9 mouse cellular contexts compared by ENCODE assay signal in genomic region chr13:55447543-55447943, GRCm38 (mm10). TPM values are rescaled to one million over a fixed set of nuclear protein-coding genes. Genes with fewer than 3 reads are reported as not detected.
DNase-seq lines count a peak whose midpoint lies in the region; ATAC-seq and TF ChIP-seq lines count a peak whose summit lies in the region.
"Had no signal": no experiment of that assay in that cellular context is flagged by ENCODE, and none has a peak within 500 bp of the region (broad histone marks: within the 10 kb centered on the region; RNA-seq: fewer than 3 reads in every experiment).

No protein-coding gene starts in this region.

- no peak overlapping the region for H3K27ac ChIP-seq in limb, embryonic 12.5 days
- H3K27ac ChIP-seq in limb, embryonic 10.5 days = no peak overlapping the region
- no peak overlapping the region for H3K27ac ChIP-seq in lung, embryonic 15.5 days
- H3K27ac ChIP-seq in thymus, adult 2 months (ENCODE audit: control insufficient read depth, insufficient read depth, low read length) = peak overlapping the region; percentile 97

- intact Hi-C loops in left cerebral cortex, postnatal 14 days (cut with DNase I) = no loop called here

- no peak for ATAC-seq in limb, embryonic 12.5 days (ENCODE audit: insufficient number of reproducible peaks, insufficient read depth, low FRiP score, low TSS enrichment, low read depth)
- ATAC-seq in common myeloid progenitor, adult 5-6 weeks (replicated peaks; ENCODE audit: low read depth, poor library complexity, severe bottlenecking) = peak; percentile 22
- no peak for ATAC-seq in lung, embryonic 15.5 days (ENCODE audit: borderline replicate concordance, extremely low read depth, low FRiP score, low TSS enrichment)

- TF ChIP-seq POLR2A in thymus, adult 2 months (IDR thresholded peaks at IDR 0.05; ENCODE audit: control insufficient read depth, extremely low read depth, insufficient read depth, low read length, poor library complexity) = no peak

- TF ChIP-seq CTCF in thymus, adult 2 months (IDR thresholded peaks at IDR 0.05; ENCODE audit: borderline replicate concordance, control insufficient read depth, extremely low read depth, insufficient read depth, low read length, poor library complexity) = no peak

- 62% methylated on average over 3 of the region's 3 CpGs for WGBS in limb, embryonic 12.5 days
- WGBS in limb, embryonic 10.5 days = 68% methylated on average over 3 of the region's 3 CpGs
- WGBS in lung, embryonic 15.5 days = 42% methylated on average over 3 of the region's 3 CpGs
- WGBS in thymus, adult 2 months = 5% methylated on average over 3 of the region's 3 CpGs

- H3K36me3 ChIP-seq in limb, embryonic 12.5 days = peaks cover 39% of the 10 kb centered on the region
- peaks cover 47% of the 10 kb centered on the region for H3K36me3 ChIP-seq in limb, embryonic 10.5 days
- H3K36me3 ChIP-seq in lung, embryonic 15.5 days = peaks cover 30% of the 10 kb centered on the region
- peaks cover 27% of the 10 kb centered on the region for H3K36me3 ChIP-seq in thymus, adult 2 months (ENCODE audit: control insufficient read depth, insufficient read depth, low read length)

- H3K9ac ChIP-seq in limb, embryonic 12.5 days (replicated peaks) = 0 out of 2 replicates have a peak overlapping the region, but pooled peaks have one; percentile 27
- no peak overlapping the region for H3K9ac ChIP-seq in lung, embryonic 15.5 days

- H3K4me2 ChIP-seq in limb, embryonic 12.5 days = peak overlapping the region; percentile 74; the same call in 1 of the 2 replicates
- peak overlapping the region; percentile 62; the same call in 1 of the 2 replicates for H3K4me2 ChIP-seq in lung, embryonic 15.5 days

- H3K9me3 ChIP-seq in limb, embryonic 12.5 days = no peaks in the 10 kb centered on the region
- H3K9me3 ChIP-seq in limb, embryonic 10.5 days (replicated peaks) = no peaks in the 10 kb centered on the region
- H3K9me3 ChIP-seq in lung, embryonic 15.5 days = no peaks in the 10 kb centered on the region

- H3K4me1 ChIP-seq in limb, embryonic 12.5 days (replicated peaks) = peaks cover 25% of the 10 kb centered on the region
- H3K4me1 ChIP-seq in limb, embryonic 10.5 days = peaks cover 32% of the 10 kb centered on the region
- H3K4me1 ChIP-seq in lung, embryonic 15.5 days = peaks cover 23% of the 10 kb centered on the region
- H3K4me1 ChIP-seq in thymus, adult 2 months (replicated peaks; ENCODE audit: control insufficient read depth, insufficient read depth, low read length) = peaks cover 57% of the 10 kb centered on the region

- no peak overlapping the region for H3K4me3 ChIP-seq in limb, embryonic 12.5 days (replicated peaks)
- no peak overlapping the region for H3K4me3 ChIP-seq in limb, embryonic 10.5 days
- no peak overlapping the region for H3K4me3 ChIP-seq in lung, embryonic 15.5 days
- H3K4me3 ChIP-seq in thymus, adult 2 months (ENCODE audit: control insufficient read depth, insufficient read depth, low read length) = peak overlapping the region; percentile 19

- DNase-seq in limb, embryonic 10.5 days (ENCODE audit: low spot score) = no peak
- DNase-seq in thymus, adult 2 months = peak; percentile 69
- no peak for DNase-seq in frontal cortex, adult 2 months (ENCODE audit: extremely low spot score in 1 of 2, low spot score in 1 of 2)
- DNase-seq in ovary, postnatal 36 days (ENCODE audit: low spot score) = no peak
- no peak for DNase-seq in left cerebral cortex, postnatal 14 days (ENCODE audit: low spot score in 2 of 2)
- DNase-seq: adrenal gland, adult 8-10 months had no signal

- H3K27me3 ChIP-seq in limb, embryonic 12.5 days = no peaks in the 10 kb centered on the region
- H3K27me3 ChIP-seq in limb, embryonic 10.5 days (ENCODE audit: low read depth, poor library complexity, severe bottlenecking) = no peaks in the 10 kb centered on the region
- H3K27me3 ChIP-seq in lung, embryonic 15.5 days = no peaks in the 10 kb centered on the region
- H3K27me3 ChIP-seq in thymus, adult 2 months (ENCODE audit: control insufficient read depth, insufficient read depth, low read length) = no peaks in the 10 kb centered on the region

RNA-seq across cellular contexts. Expression of gene Grk6, which starts 2.7 kb away (rescaled TPM):
- 66.6 and 69.1 TPM in 2 replicates for polyA plus RNA-seq in limb, embryonic 12.5 days (2016; fragmentation: Nextera tagmentation; extraction: Ambion mirVana)
- polyA plus RNA-seq in limb, embryonic 10.5 days (2016; fragmentation: Nextera tagmentation; extraction: Ambion mirVana) = 63.6 and 71.1 TPM in 2 replicates
- total RNA-seq in common myeloid progenitor, adult 5-6 weeks (2017) = 68.9 and 84.5 TPM in 2 replicates
- polyA plus RNA-seq in lung, embryonic 15.5 days (2015; fragmentation: Nextera tagmentation; extraction: Ambion mirVana) = 45.1 and 45.7 TPM in 2 replicates
- 228 and 238 TPM in 2 replicates for polyA plus RNA-seq in thymus, adult 2 months (2012; rRNA removed)
- 70.6 and 74.3 TPM in 2 replicates for polyA plus RNA-seq in frontal cortex, adult 2 months (2012; rRNA removed)
- 10 to 100 TPM; 67.5 to 67.8 TPM for total RNA-seq in left cerebral cortex, postnatal 14 days (2021)

RNA-seq across cellular contexts. Expression of gene Prr7, which starts 16.5 kb away (rescaled TPM):
- 0.67 and 1.1 TPM in 2 replicates for polyA plus RNA-seq in limb, embryonic 12.5 days (2016; fragmentation: Nextera tagmentation; extraction: Ambion mirVana)
- 0.34 and 0.35 TPM in 2 replicates for polyA plus RNA-seq in limb, embryonic 10.5 days (2016; fragmentation: Nextera tagmentation; extraction: Ambion mirVana)
- 0.27 TPM in 1 of 2 replicates, not detected in the other for total RNA-seq in common myeloid progenitor, adult 5-6 weeks (2017)
- polyA plus RNA-seq in lung, embryonic 15.5 days (2015; fragmentation: Nextera tagmentation; extraction: Ambion mirVana) = 0.29 and 0.39 TPM in 2 replicates
- polyA plus RNA-seq in thymus, adult 2 months (2012; rRNA removed) = 33.8 and 52.2 TPM in 2 replicates
- polyA plus RNA-seq in frontal cortex, adult 2 months (2012; rRNA removed) = 67.1 and 81.0 TPM in 2 replicates
- total RNA-seq in left cerebral cortex, postnatal 14 days (2021) = 100 to 1,000 TPM in 1 of 2 experiments, 10 to 100 TPM in 1; 98.9 to 104 TPM

RNA-seq across cellular contexts. Expression of gene F12, which starts 20.9 kb away (rescaled TPM):
- polyA plus RNA-seq in limb, embryonic 12.5 days (2016; fragmentation: Nextera tagmentation; extraction: Ambion mirVana) = 0.18 TPM in 1 of 2 replicates, not detected in the other
- polyA plus RNA-seq in limb, embryonic 10.5 days (2016; fragmentation: Nextera tagmentation; extraction: Ambion mirVana) = 0.14 TPM in 1 of 2 replicates, not detected in the other
- total RNA-seq in common myeloid progenitor, adult 5-6 weeks (2017) = not detected in 2 replicates
- polyA plus RNA-seq in lung, embryonic 15.5 days (2015; fragmentation: Nextera tagmentation; extraction: Ambion mirVana) = 0.10 and 0.65 TPM in 2 replicates
- polyA plus RNA-seq in thymus, adult 2 months (2012; rRNA removed) = 0.39 and 1.6 TPM in 2 replicates
- polyA plus RNA-seq in frontal cortex, adult 2 months (2012; rRNA removed) = 0.57 and 0.82 TPM in 2 replicates
- under 1 TPM in 1 of 2 experiments, not detected in 1; 0.30 TPM for total RNA-seq in left cerebral cortex, postnatal 14 days (2021)

RNA-seq across cellular contexts. Expression of gene Pfn3, which starts 32.5 kb away (rescaled TPM):
- polyA plus RNA-seq in limb, embryonic 12.5 days (2016; fragmentation: Nextera tagmentation; extraction: Ambion mirVana) = not detected in 2 replicates
- polyA plus RNA-seq in limb, embryonic 10.5 days (2016; fragmentation: Nextera tagmentation; extraction: Ambion mirVana) = not detected in 2 replicates
- not detected in 2 replicates for total RNA-seq in common myeloid progenitor, adult 5-6 weeks (2017)
- not detected in 2 replicates for polyA plus RNA-seq in lung, embryonic 15.5 days (2015; fragmentation: Nextera tagmentation; extraction: Ambion mirVana)
- polyA plus RNA-seq in thymus, adult 2 months (2012; rRNA removed) = not detected in 2 replicates
- polyA plus RNA-seq in frontal cortex, adult 2 months (2012; rRNA removed) = 0.34 and 0.42 TPM in 2 replicates
- total RNA-seq in left cerebral cortex, postnatal 14 days (2021) = under 1 TPM in 1 of 2 experiments, not detected in 1; 0.70 TPM
- total RNA-seq: adrenal gland, adult 8-10 months had no signal

RNA-seq across cellular contexts. Expression of gene Dbn1, which starts 40.4 kb away (rescaled TPM):
- polyA plus RNA-seq in limb, embryonic 12.5 days (2016; fragmentation: Nextera tagmentation; extraction: Ambion mirVana) = 361 and 375 TPM in 2 replicates
- polyA plus RNA-seq in limb, embryonic 10.5 days (2016; fragmentation: Nextera tagmentation; extraction: Ambion mirVana) = 346 and 417 TPM in 2 replicates
- 1.1 and 5.3 TPM in 2 replicates for total RNA-seq in common myeloid progenitor, adult 5-6 weeks (2017)
- 124 and 132 TPM in 2 replicates for polyA plus RNA-seq in lung, embryonic 15.5 days (2015; fragmentation: Nextera tagmentation; extraction: Ambion mirVana)
- polyA plus RNA-seq in thymus, adult 2 months (2012; rRNA removed) = 7.8 and 9.8 TPM in 2 replicates
- 366 and 391 TPM in 2 replicates for polyA plus RNA-seq in frontal cortex, adult 2 months (2012; rRNA removed)
- total RNA-seq in left cerebral cortex, postnatal 14 days (2021) = 100 to 1,000 TPM; 326 to 327 TPM

Comparison
In these comparisons a context has a peak if more than half of its experiments do, and no peak if none do; other contexts are left out.
1. RNA of gene Prr7, which starts 16.5 kb away (polyA plus RNA-seq): 67.1 to 81.0 TPM in frontal cortex, adult 2 months and 33.8 to 52.2 TPM in thymus, adult 2 months; 0.67 to 1.1 TPM in limb, embryonic 12.5 days, 0.34 to 0.35 TPM in limb, embryonic 10.5 days and 0.29 to 0.39 TPM in lung, embryonic 15.5 days; every median in the first group is over 10 times any median in the second.